In the genomic region with DNA sequence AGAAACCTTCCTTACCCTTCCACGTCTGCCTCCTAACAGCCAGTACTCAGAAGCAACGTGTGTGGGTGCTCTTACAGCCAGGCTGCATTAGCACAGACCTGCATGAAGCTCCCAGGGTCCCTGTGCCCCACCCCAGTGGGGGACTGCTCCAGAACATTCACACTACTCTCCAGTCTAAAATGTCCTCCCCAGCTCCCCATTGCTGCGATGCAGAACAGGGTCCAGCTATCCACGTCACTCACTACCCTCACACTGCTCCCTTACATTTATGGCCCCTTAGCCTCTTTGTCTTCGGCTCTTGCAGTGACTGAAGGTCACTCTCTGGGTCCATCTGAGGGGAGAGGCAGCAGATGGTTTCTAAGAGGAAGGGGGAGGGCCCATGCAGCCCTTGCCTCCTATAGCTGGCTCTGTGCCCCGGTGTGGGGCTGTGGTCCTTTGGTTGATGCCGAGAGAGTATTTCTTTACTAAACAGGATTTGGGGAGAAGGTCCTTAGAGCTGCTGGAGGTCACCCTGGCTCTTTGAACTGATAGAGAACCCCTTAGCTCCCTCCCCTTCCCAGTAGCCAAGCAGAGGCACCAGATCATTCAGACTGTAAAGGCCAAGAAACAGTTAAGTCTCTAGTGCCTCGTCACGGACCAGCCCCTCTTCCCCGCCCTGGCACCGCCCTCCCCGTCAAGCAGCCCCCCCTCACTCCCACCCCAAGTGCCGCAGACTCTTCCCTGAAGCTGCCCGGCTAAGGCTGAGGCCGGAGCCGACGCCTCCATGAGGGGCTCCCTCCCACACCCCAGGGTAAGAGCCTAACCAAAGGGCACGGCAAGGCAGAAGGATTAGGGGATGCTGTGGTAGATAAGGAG, we compare ENCODE assay signal across 9 mouse cellular contexts. TPM values are rescaled to one million over a fixed set of nuclear protein-coding genes. Genes with fewer than 3 reads are reported as not detected.
A peak's percentile ranks its signal among the peaks of the same experiment; 100 is the strongest.
DNase-seq lines count a peak whose midpoint lies in the region; ATAC-seq lines count a peak whose summit lies in the region.
"Had no signal": no experiment of that assay in that cellular context is flagged by ENCODE, and none has a peak within 500 bp of the region (broad histone marks: within the 10 kb centered on the region; RNA-seq: fewer than 3 reads in every experiment).

No protein-coding gene starts in this region.

- H3K4me1 ChIP-seq in intestine, embryonic 15.5 days (replicated peaks), result peaks cover 35% of the 10 kb centered on the region
- H3K4me1 ChIP-seq in liver, embryonic 11.5 days (replicated peaks; ENCODE audit: control insufficient read depth, insufficient read depth, low read length), result peaks cover 19% of the 10 kb centered on the region

- peak overlapping the region; percentile 47 for H3K9ac ChIP-seq in intestine, embryonic 15.5 days
- H3K9ac ChIP-seq in liver, embryonic 11.5 days (ENCODE audit: low read depth, low read length), result no peak overlapping the region

- H3K27ac ChIP-seq in intestine, embryonic 15.5 days, result peak overlapping the region; percentile 66
- H3K27ac ChIP-seq in liver, embryonic 11.5 days (ENCODE audit: low read depth, low read length), result no peak overlapping the region

- peaks cover 20% of the 10 kb centered on the region for H3K27me3 ChIP-seq in intestine, embryonic 15.5 days (replicated peaks)
- peaks cover 96% of the 10 kb centered on the region for H3K27me3 ChIP-seq in liver, embryonic 11.5 days (replicated peaks; ENCODE audit: control insufficient read depth, insufficient read depth, low read length)

- H3K36me3 ChIP-seq in intestine, embryonic 15.5 days, result no peaks in the 10 kb centered on the region
- no peaks in the 10 kb centered on the region for H3K36me3 ChIP-seq in liver, embryonic 11.5 days (ENCODE audit: control insufficient read depth, insufficient read depth, low read length)

- under 1% methylated on average over 18 of the region's 18 CpGs for WGBS in intestine, embryonic 15.5 days
- 3% methylated on average over 18 of the region's 18 CpGs for WGBS in liver, embryonic 11.5 days

- peak; percentile 54 for DNase-seq in urinary bladder, postnatal 14 days (ENCODE audit: low spot score)
- no peak for DNase-seq in urinary bladder, postnatal 10 days (ENCODE audit: low spot score)
- DNase-seq in cerebellum, postnatal 36 days, result peak; percentile 76 to 81
- DNase-seq in gastrocnemius, postnatal 25 days, result peak; percentile 52
- DNase-seq in liver, embryonic 11.5 days (ENCODE audit: low spot score), result no peak
- peak; percentile 81 for DNase-seq in retina, postnatal 1 day
- DNase-seq in spleen, adult 12 weeks (ENCODE audit: low spot score), result no peak

- H3K4me2 ChIP-seq in intestine, embryonic 15.5 days (replicated peaks), result peak overlapping the region; percentile 83
- H3K4me2 ChIP-seq in liver, embryonic 11.5 days, result peak overlapping the region; percentile 58

- H3K4me3 ChIP-seq in intestine, embryonic 15.5 days (replicated peaks), result peak overlapping the region; percentile 46
- H3K4me3 ChIP-seq in liver, embryonic 11.5 days (ENCODE audit: low read depth, low read length), result peak overlapping the region; percentile 29

- H3K9me3 ChIP-seq in intestine, embryonic 15.5 days, result no peaks in the 10 kb centered on the region
- no peaks in the 10 kb centered on the region for H3K9me3 ChIP-seq in liver, embryonic 11.5 days (ENCODE audit: control insufficient read depth, low read length)

- ATAC-seq in intestine, embryonic 15.5 days, result peak; percentile 76
- ATAC-seq in liver, embryonic 11.5 days (replicated peaks; ENCODE audit: low FRiP score), result peak; percentile 27; the same call in 1 of the 2 replicates

RNA-seq across cellular contexts. Expression of a gene that starts 5.6 kb away (rescaled TPM):
- total RNA-seq in gastrocnemius, postnatal 25 days (2021), result 1 to 10 TPM; 7.0 to 7.8 TPM
- polyA plus RNA-seq in intestine, embryonic 15.5 days (2015; fragmentation: Nextera tagmentation; extraction: Ambion mirVana), result 2.7 and 4.2 TPM in 2 replicates
- polyA plus RNA-seq in liver, embryonic 11.5 days (2014; fragmentation: Nextera tagmentation; extraction: Ambion mirVana), result 1.5 and 2.1 TPM in 2 replicates
- total RNA-seq: neutrophil, adult 5-6 weeks had no signal

RNA-seq across cellular contexts. Expression of a gene that starts 23.8 kb away (rescaled TPM):
- total RNA-seq in gastrocnemius, postnatal 25 days (2021), result 10 to 100 TPM; 13.5 to 16.4 TPM
- 40.1 and 43.4 TPM in 2 replicates for polyA plus RNA-seq in intestine, embryonic 15.5 days (2015; fragmentation: Nextera tagmentation; extraction: Ambion mirVana)
- polyA plus RNA-seq in liver, embryonic 11.5 days (2014; fragmentation: Nextera tagmentation; extraction: Ambion mirVana), result 32.4 and 36.0 TPM in 2 replicates

Comparison
In these comparisons a context has a peak if more than half of its experiments do, and no peak if none do; other contexts are left out.
1. DNase-seq: peak in urinary bladder, postnatal 14 days (single experiment), cerebellum, postnatal 36 days (2 of 2), gastrocnemius, postnatal 25 days (single experiment) and retina, postnatal 1 day (single experiment); none in urinary bladder, postnatal 10 days (single experiment), liver, embryonic 11.5 days (single experiment) and spleen, adult 12 weeks (single experiment).